Mouse (Mus musculus) intestine, embryonic 16.5 days (tissue): Measurements from ENCODE around the gene Sult5a1. TPM values are rescaled to one million over a fixed set of nuclear protein-coding genes. Genes with fewer than 3 reads are reported as not detected.
"Not testable (repeated sequence)": the region's sequence is repeated elsewhere in the genome, so short reads cannot be mapped to it uniquely, and the experiment has no call there.

Source experiments
- ATAC-seq: fragments of 200-750 bp; cut with Nextera tagmentation; 2 replicates; pipeline ENCODE4 v1.8.0; 2017; ENCODE audit warnings: moderate TSS enrichment, moderate library complexity
- H3K27ac ChIP-seq: fragments of 300-500 bp; sonication (generic); 2 replicates; pipeline ENCODE4 v1.5.1; 2014; ENCODE audit warnings: mild to moderate bottlenecking, low read length
- H3K27me3 ChIP-seq: fragments of 300-500 bp; sonication (generic); replicated peaks from 2 replicates; pipeline ENCODE4 v1.6.1; 2014; ENCODE audit warnings: low read length, control low read depth, mixed read lengths; ENCODE audit not compliant: control insufficient read depth, insufficient read depth
- H3K36me3 ChIP-seq: fragments of 300-500 bp; sonication (generic); 2 replicates; pipeline ENCODE4 v1.6.1; 2014; ENCODE audit warnings: low read length, control low read depth; ENCODE audit not compliant: control insufficient read depth, insufficient read depth
- H3K4me1 ChIP-seq: fragments of 300-500 bp; sonication (generic); 2 replicates; pipeline ENCODE4 v1.6.1; 2014; ENCODE audit warnings: low read length, control low read depth, mixed read lengths; ENCODE audit not compliant: control insufficient read depth, insufficient read depth
- H3K4me2 ChIP-seq: fragments of 300-500 bp; sonication (generic); 2 replicates; pipeline ENCODE4 v1.6.1; 2014; ENCODE audit warnings: low read depth, low read length, control low read depth
- H3K4me3 ChIP-seq: fragments of 300-500 bp; sonication (generic); 2 replicates; pipeline ENCODE4 v1.5.1; 2014; ENCODE audit warnings: mild to moderate bottlenecking, low read length
- H3K9ac ChIP-seq: fragments of 300-500 bp; sonication (generic); 2 replicates; pipeline ENCODE4 v1.6.1; 2014; ENCODE audit warnings: low read depth, low read length
- H3K9me3 ChIP-seq: fragments of 300-500 bp; sonication (generic); 2 replicates; pipeline ENCODE4 v1.6.1; 2016; ENCODE audit warnings: low read length, control low read depth; ENCODE audit not compliant: control insufficient read depth
- WGBS: fragments of 180-500 bp; shearing (Covaris S2); extraction: QIAGEN DNeasy Blood & Tissue Kit; methylation state at CpG from one replicate; pipeline ENCODE4 v1.1.7; 2014; 5-methylcytosine and 5-hydroxymethylcytosine counted together
- polyA plus RNA-seq: library from polyadenylated mRNA; unstranded; fragments of >200 nt; fragmentation: Nextera tagmentation; extraction: Ambion mirVana; gene quantifications from 2 replicates; pipeline ENCODE4 v1.2.1, GENCODE M21; 2015

Sult5a1 gene
- polyA plus RNA-seq, 1 experiment from 2014 or later = 9.3 TPM

DNA sequence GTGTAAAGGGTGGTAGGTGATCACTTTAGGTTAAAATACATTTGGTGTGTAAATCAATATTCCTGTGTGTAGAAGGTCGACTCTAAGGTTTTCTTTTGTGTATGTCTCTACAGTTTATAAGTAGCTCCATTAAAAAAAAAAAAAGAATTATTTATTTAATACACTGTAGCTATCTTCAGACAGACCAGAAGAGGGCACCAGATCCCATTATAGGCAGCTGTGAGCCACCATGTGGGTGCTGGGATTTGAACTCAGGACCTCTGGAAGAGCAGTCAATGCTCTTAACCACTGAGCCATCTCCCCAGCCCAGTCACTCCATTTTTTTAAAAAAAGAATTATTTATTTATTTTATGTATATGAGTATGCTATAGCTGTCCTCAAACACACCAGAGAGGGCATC, 50.1 kb downstream of the Sult5a1 start:
- no peak for ATAC-seq
- peaks cover 12% of the 10 kb centered on the region for H3K36me3 ChIP-seq
- H3K4me1 ChIP-seq = peaks cover 14% of the 10 kb centered on the region
- H3K27ac ChIP-seq = no peak overlapping the region
- H3K4me3 ChIP-seq = no peak overlapping the region
- H3K9me3 ChIP-seq = no peaks in the 10 kb centered on the region
- WGBS = 67% methylated on average over 1 of the region's 1 CpGs
- H3K9ac ChIP-seq = no peak overlapping the region
- no peak overlapping the region for H3K4me2 ChIP-seq
- no peaks in the 10 kb centered on the region for H3K27me3 ChIP-seq

DNA sequence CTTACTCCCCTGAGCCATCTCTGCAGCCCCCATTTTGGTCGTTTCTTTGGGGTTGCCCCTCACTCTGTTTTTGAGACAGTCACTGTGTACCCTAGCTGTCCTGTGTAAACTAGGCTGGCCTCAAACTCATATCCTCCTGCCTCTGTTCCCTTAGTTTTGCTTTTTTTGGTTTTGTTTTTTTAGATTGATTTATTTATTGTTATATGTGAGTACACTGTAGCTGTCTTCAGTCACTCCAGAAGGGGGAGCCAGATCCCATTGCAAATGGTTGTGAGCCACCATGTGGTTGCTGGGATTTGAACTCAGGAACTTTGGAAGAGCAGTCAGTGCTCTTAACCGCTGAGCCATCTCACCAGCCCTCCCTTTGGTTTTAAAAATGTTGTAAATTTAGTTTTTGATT, 51.6 kb downstream of the Sult5a1 start:
- 55% methylated on average over 2 of the region's 2 CpGs for WGBS
- Histone ChIP-seq H3K4me3 (no peak overlapping the region), H3K4me1 (peaks cover 14% of the 10 kb centered on the region), H3K27ac (no peak overlapping the region), H3K4me2 (no peak overlapping the region), H3K9me3 (no peaks in the 10 kb centered on the region), H3K9ac (no peak overlapping the region), H3K27me3 (no peaks in the 10 kb centered on the region), H3K36me3 (peaks cover 12% of the 10 kb centered on the region)
- no peak for ATAC-seq

DNA sequence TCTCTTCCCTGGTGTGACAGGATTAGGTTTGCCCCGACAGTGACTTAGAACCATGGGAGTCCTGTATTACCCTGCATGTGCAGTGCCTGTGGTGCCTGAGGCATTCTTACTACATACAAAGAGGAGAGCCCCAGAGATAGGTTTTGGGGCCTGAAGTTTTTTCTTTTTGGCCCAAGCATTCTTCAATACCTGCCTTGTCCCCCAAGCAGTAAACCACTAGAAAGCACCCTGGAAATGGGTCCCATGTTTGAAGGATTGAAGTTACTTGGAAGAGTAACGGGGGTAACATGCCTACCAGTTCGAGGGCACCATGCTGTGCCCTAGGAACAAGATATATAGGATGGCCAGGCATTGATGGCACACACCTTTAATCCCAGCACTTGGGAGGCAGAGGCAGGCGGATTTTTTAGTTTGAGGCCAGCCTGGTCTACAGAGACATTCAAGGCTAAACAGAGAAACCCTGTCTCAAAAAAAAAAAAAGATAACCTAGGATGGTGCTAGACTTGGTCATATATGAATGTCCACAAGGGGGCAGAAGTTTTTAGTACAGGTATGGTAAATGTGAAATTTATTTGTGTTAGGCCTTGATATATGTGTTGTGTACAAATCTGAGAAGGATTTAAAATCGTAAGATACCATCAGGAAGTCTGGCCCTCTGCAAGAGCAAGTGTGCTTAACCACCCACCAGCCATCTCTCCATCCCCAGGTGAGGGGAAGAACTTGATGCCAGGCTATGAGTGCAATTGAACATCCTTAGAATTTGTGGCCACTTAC, 52.4 kb downstream of the Sult5a1 start:
- H3K36me3 ChIP-seq = peaks cover 12% of the 10 kb centered on the region
- 70% methylated on average over 5 of the region's 5 CpGs for WGBS
- no peaks in the 10 kb centered on the region for H3K27me3 ChIP-seq
- H3K27ac ChIP-seq = no peak overlapping the region
- H3K4me1 ChIP-seq = peaks cover 14% of the 10 kb centered on the region
- H3K4me2 ChIP-seq = no peak overlapping the region
- ATAC-seq = no peak
- no peak overlapping the region for H3K4me3 ChIP-seq
- H3K9ac ChIP-seq = no peak overlapping the region
- no peaks in the 10 kb centered on the region for H3K9me3 ChIP-seq

DNA sequence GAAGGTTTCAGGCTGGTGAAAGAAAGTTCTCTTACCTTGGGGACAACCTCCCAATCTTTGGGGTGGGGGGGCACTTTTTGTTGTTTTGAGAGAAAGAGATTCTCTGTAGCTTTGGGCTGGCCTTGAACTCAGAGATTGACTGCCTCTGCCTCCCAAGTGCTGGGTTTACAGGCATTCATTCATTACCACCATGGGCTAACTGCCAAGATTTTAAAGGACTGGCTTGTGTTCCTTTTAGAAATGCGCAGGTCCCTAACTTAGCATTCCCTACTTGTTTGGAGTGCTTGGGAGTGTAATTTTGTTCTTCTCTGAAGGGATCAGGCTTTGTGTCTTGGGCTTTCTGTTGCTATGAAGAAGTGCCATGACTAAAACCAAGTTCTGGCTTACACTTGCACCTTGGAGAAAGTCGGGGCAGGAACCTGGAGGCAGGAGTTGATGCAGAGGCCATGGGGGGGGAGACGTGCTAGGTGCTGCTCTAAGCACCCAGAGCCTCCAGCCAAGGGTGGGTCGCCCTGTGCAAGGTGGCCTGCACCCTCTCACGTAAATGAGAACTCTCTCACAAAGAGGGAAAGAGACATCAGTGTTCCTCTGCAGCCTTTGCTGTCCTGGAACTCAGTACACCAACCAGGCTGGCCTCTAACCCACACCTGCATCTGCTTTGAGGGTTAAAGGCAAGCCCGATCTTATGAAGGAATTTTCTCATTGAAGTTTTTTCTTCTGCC, 53.9 kb downstream of the Sult5a1 start:
- Histone ChIP-seq H3K27ac (no peak overlapping the region), H3K4me3 (peak overlapping the region; percentile 81), H3K4me2 (peak overlapping the region; percentile 79), H3K36me3 (peaks cover 12% of the 10 kb centered on the region), H3K4me1 (peaks cover 14% of the 10 kb centered on the region), H3K9me3 (no peaks in the 10 kb centered on the region), H3K27me3 (no peaks in the 10 kb centered on the region), H3K9ac (peak overlapping the region; percentile 95)
- 74% methylated on average over 6 of the region's 6 CpGs for WGBS
- no peak for ATAC-seq

DNA sequence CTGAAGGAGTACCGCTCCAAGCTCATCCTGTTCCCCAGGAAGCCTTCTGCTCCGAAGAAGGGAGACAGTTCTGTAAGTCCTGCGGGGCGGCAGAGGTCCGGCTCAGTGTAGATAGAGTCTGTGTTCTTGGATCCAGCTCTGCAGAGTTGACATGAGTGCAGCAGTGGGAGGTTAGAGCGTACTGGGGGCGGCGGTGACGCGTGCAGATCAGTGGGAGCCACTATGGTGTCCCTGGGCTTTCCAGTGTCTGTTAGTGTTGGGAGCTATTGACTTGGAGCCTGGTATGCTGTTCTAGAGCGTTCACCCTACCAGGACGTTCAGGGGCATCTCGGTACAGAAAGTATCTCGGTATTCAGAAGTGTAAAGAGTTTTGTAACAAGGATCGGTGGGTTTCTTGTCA, 54.8 kb downstream of the Sult5a1 start:
- H3K9me3 ChIP-seq = no peaks in the 10 kb centered on the region
- H3K4me1 ChIP-seq = peaks cover 14% of the 10 kb centered on the region
- peak overlapping the region; percentile 95 for H3K9ac ChIP-seq
- H3K27me3 ChIP-seq = no peaks in the 10 kb centered on the region
- ATAC-seq = no peak
- H3K4me2 ChIP-seq = peak overlapping the region; percentile 79
- peak overlapping the region; percentile 81 for H3K4me3 ChIP-seq
- peaks cover 12% of the 10 kb centered on the region for H3K36me3 ChIP-seq
- WGBS = 14% methylated on average over 14 of the region's 15 CpGs
- H3K27ac ChIP-seq = peak overlapping the region; percentile 91

DNA sequence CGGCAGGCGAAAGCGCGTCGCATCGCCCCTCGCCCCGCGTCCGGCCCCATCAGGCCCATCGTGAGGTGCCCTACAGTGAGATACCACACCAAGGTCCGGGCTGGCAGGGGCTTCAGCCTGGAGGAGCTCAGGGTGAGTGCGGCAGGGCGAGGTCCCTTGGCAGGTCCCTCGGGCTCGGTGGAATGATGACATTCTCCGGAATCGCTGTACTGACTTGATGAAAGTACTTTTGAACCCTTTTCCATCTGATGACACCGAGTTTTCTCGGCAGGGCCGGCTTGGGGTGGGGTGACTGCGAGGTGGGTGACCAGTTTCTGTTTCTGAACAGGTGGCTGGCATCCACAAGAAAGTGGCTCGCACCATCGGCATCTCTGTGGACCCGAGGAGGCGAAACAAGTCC, 55.3 kb downstream of the Sult5a1 start:
- Histone ChIP-seq H3K4me2 (peak overlapping the region; percentile 79), H3K4me1 (peaks cover 14% of the 10 kb centered on the region), H3K9ac (peak overlapping the region; percentile 95), H3K36me3 (peaks cover 12% of the 10 kb centered on the region), H3K27ac (peak overlapping the region; percentile 91), H3K4me3 (peak overlapping the region; percentile 81)
- WGBS = under 1% methylated on average over 26 of the region's 26 CpGs
- H3K9me3 ChIP-seq, H3K27me3 ChIP-seq: not testable (repeated sequence)
- 0 out of 2 replicates have a peak, but pooled peaks have one; percentile 2 for ATAC-seq

DNA sequence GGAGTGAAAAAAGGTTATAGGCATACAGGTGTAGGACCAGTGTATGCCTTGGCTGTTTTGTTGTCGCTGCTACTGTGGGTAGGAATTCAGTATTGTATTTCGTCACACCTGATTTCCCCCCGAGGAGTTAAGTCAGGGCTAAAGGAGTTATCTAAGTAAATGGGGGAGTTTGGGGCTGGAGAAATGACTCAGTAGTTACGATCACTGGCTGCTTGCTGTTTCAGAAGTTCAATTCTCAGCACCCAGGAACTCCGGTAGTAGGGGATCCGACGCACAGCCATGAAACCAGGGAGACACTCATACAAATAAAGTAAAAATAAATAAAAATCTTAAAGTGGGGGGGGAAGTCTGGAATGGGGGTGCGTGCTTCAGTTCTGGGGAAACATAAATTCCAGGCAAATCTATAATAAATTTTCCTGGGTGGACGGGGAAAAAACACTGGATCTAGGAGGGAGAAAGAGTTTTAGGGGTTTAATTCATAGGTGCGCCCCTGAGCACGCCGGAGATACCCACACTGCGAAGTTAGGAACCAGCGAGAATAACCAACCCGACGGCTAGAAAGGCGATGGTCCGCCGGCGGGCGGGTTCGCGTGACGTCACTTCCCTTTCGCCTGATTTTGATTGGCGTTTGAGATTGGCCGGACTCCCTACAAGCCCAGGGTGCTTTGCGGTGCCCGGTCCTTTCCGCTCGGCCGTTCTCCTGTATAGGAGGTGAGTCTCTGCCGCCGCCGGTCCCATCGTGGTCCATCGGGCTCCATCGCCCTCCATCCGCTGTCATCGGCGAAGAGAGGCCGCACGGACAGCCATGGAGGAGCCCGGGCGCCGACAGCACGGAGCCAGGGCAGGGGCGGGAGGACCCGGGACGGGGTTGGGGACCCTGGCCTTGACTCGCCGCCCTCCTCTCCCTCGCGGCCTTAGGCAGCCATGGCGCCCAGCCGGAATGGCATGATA, 56.1 kb downstream of the Sult5a1 start, which contains the start of gene Rpl13:
Rpl13 (plus strand) TSS at position 616 of the 951 bp plus-strand sequence.
- peak within 1 kb of the TSS; percentile 79 for H3K4me2 ChIP-seq
- H3K27ac ChIP-seq = peak within 1 kb of the TSS; percentile 91
- H3K9me3 ChIP-seq = no peaks in the 10 kb centered on the region
- peaks cover 12% of the 10 kb centered on the region for H3K36me3 ChIP-seq
- ATAC-seq = peak; percentile 97
- no peaks in the 10 kb centered on the region for H3K27me3 ChIP-seq
- H3K9ac ChIP-seq = peak within 1 kb of the TSS; percentile 95
- WGBS = under 1% methylated on average over 53 of the region's 56 CpGs
- H3K4me1 ChIP-seq = peaks cover 14% of the 10 kb centered on the region
- H3K4me3 ChIP-seq = peak within 1 kb of the TSS; percentile 81

DNA sequence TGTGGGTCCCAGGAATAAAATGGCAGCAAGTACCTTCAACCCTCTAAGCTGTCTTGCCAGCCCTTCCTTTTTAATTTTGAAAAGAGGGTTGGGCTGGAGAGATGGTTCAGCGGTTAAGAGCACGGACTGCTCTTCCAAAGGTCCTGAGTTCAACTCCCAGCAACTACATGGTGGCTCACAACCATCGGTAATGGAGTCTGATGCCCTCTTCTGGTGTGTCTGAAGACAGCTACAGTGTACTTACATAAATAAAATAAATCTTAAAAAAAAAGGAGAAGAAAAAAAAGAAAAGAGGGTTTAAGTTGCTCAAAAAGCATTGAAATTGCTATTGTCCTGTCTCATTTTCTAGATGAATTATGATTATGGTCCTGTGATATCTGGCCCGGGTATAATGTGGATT, 56.9 kb downstream of the Sult5a1 start:
- Histone ChIP-seq H3K4me1 (peaks cover 14% of the 10 kb centered on the region), H3K9ac (no peak overlapping the region; the same call in 1 of the 2 replicates), H3K36me3 (peaks cover 12% of the 10 kb centered on the region), H3K27ac (no peak overlapping the region), H3K4me2 (no peak overlapping the region), H3K9me3 (no peaks in the 10 kb centered on the region), H3K27me3 (no peaks in the 10 kb centered on the region), H3K4me3 (no peak overlapping the region; the same call in 1 of the 2 replicates)
- 71% methylated on average over 4 of the region's 4 CpGs for WGBS
- ATAC-seq = no peak

DNA sequence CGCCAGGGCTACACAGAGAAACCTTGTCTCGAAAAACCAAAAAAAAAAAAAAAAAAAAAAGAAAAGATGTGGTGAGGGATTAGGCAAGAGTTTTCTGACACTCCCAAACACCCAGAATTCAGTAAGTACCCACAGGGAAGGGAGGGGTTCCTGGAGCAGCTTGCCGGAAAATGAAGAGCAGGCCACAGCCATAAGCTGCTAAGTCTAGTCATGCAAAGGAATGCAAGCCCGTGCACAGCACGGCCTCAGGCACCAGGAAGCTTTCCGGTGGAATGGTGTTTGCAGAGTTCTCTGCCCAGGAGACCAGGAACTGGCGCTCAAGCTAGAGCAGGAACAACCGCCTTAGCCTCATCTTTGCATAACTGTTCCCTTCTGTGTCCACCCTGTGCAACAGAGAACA, 57.8 kb downstream of the Sult5a1 start:
- Histone ChIP-seq H3K36me3 (peaks cover 8% of the 10 kb centered on the region), H3K9me3 (no peaks in the 10 kb centered on the region), H3K27me3 (no peaks in the 10 kb centered on the region), H3K27ac (peak overlapping the region; percentile 39; the same call in 1 of the 2 replicates), H3K4me1 (peaks cover 14% of the 10 kb centered on the region), H3K4me3 (no peak overlapping the region), H3K9ac (no peak overlapping the region), H3K4me2 (no peak overlapping the region)
- WGBS = 57% methylated on average over 8 of the region's 8 CpGs
- no peak for ATAC-seq
